Mouse (Mus musculus) heart, embryonic 11.5 days (tissue): ENCODE measurements around the gene Cep152. TPM values are rescaled to one million over a fixed set of nuclear protein-coding genes. Genes with fewer than 3 reads are reported as not detected.

ENCODE experiments used
- ATAC-seq: fragments of 200-750 bp; cut with Nextera tagmentation; replicated peaks from 2 replicates; pipeline ENCODE4 v1.8.0; 2017; ENCODE audit warnings: moderate library complexity; ENCODE audit not compliant: insufficient number of reproducible peaks, low FRiP score, low TSS enrichment
- H3K27ac ChIP-seq: fragments of 300-500 bp; sonication (generic); 2 replicates; pipeline ENCODE4 v1.5.1; 2014; ENCODE audit warnings: mild to moderate bottlenecking, low read depth, low read length
- H3K27me3 ChIP-seq: fragments of 300-500 bp; sonication (generic); 2 replicates; pipeline ENCODE4 v1.6.1; 2014; ENCODE audit warnings: mild to moderate bottlenecking, low read length, mixed read lengths; ENCODE audit not compliant: control insufficient read depth, insufficient read depth
- H3K36me3 ChIP-seq: fragments of 300-500 bp; sonication (generic); 2 replicates; pipeline ENCODE4 v1.6.1; 2014; ENCODE audit warnings: mild to moderate bottlenecking, low read length, moderate library complexity, mixed read lengths; ENCODE audit not compliant: control insufficient read depth, insufficient read depth
- H3K4me1 ChIP-seq: fragments of 300-500 bp; sonication (generic); 2 replicates; pipeline ENCODE4 v1.6.1; 2014; ENCODE audit warnings: low read length; ENCODE audit not compliant: control insufficient read depth, insufficient read depth
- H3K4me2 ChIP-seq: fragments of 300-500 bp; sonication (generic); 2 replicates; pipeline ENCODE4 v1.6.1; 2014; ENCODE audit warnings: mild to moderate bottlenecking, moderate library complexity
- H3K4me3 ChIP-seq: fragments of 300-500 bp; sonication (generic); 2 replicates; pipeline ENCODE4 v1.5.1; 2014; ENCODE audit warnings: low read depth, low read length
- H3K9ac ChIP-seq: fragments of 300-500 bp; sonication (generic); 2 replicates; pipeline ENCODE4 v1.6.1; 2014; ENCODE audit warnings: mild to moderate bottlenecking, low read depth, low read length, moderate library complexity
- H3K9me3 ChIP-seq: fragments of 300-500 bp; sonication (generic); replicated peaks from 2 replicates; pipeline ENCODE4 v1.6.1; 2016; ENCODE audit warnings: low read length; ENCODE audit not compliant: control insufficient read depth
- WGBS: fragments of 180-500 bp; shearing (Covaris S2); extraction: QIAGEN DNeasy Blood & Tissue Kit; methylation state at CpG from one replicate; pipeline ENCODE4 v1.1.7; 2014; ENCODE audit not compliant: insufficient replicate concordance; 5-methylcytosine and 5-hydroxymethylcytosine counted together
- polyA plus RNA-seq: library from polyadenylated mRNA; unstranded; fragments of >200 nt; fragmentation: Nextera tagmentation; extraction: Ambion mirVana; gene quantifications from 2 replicates; pipeline ENCODE4 v1.2.1, GENCODE M21; 2014

The Cep152 gene
- polyA plus RNA-seq, 1 experiment from 2014 or later: 5.2 TPM

GRCm38 (mm10) chr2:125665213-125665612, 40.3 kb upstream of the Cep152 start:
- no peak for ATAC-seq
- 0 out of 2 replicates have a peak, but pooled peaks cover 5% of the 10 kb centered on the region for H3K4me1 ChIP-seq
- H3K36me3 ChIP-seq: no peaks in the 10 kb centered on the region
- no peaks in the 10 kb centered on the region for H3K9me3 ChIP-seq
- no peaks in the 10 kb centered on the region for H3K27me3 ChIP-seq
- H3K9ac ChIP-seq: no peak overlapping the region
- H3K27ac ChIP-seq: no peak overlapping the region
- no peak overlapping the region for H3K4me2 ChIP-seq
- WGBS: 88% methylated on average over 5 of the region's 5 CpGs
- H3K4me3 ChIP-seq: no peak overlapping the region

DNA sequence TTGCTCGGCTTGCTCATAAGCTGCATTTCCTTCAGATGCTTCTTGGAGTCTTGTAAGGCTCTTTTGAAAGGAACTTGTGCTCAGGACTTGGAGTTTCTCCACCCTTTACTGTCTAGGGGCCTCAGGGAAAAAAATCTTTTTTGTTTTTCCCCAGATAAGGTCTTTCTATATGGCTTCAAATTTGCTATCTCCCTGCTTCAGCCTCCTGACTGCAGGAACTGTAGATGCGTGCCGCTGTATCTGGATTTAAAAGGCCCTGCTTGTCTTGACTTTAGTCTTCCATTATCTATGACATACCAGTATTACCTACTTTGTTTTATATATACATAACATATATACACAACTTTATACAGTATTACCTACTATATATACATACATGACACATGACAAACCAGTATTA, 37.6 kb upstream of the Cep152 start:
- Histone ChIP-seq H3K27me3 (no peaks in the 10 kb centered on the region), H3K27ac (no peak overlapping the region), H3K36me3 (no peaks in the 10 kb centered on the region), H3K4me1 (0 out of 2 replicates have a peak, but pooled peaks cover 5% of the 10 kb centered on the region), H3K4me3 (no peak overlapping the region), H3K9ac (no peak overlapping the region), H3K9me3 (no peaks in the 10 kb centered on the region), H3K4me2 (no peak overlapping the region)
- whole genome bisulfite sequencing: 74% methylated on average over 3 of the region's 3 CpGs
- no peak for ATAC-seq

DNA sequence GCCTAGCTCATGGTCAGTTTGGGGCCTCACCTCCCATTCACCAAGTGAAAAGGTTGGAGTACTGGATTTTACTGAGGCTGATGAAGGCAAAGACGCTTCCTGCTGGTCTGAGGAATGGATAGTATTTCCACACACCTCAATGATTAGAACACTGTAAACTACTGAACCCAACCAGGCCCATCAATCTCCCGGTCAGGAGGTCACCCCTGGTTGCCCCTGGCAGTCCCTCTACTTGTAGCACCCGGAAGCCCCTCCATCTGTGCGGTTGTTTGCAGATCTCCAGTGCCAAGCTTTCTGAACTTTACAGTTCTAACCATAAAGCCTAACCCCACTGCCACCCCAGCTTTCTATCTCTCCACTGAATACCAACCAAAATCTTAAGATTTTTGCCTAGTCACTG, 36.2 kb upstream of the Cep152 start:
- no peak for ATAC-seq
- Histone ChIP-seq H3K27me3 (no peaks in the 10 kb centered on the region), H3K36me3 (no peaks in the 10 kb centered on the region), H3K9me3 (no peaks in the 10 kb centered on the region), H3K27ac (no peak overlapping the region), H3K4me2 (peak overlapping the region; percentile 60), H3K4me1 (0 out of 2 replicates have a peak, but pooled peaks cover 5% of the 10 kb centered on the region), H3K4me3 (peak overlapping the region; percentile 30; the same call in 1 of the 2 replicates), H3K9ac (peak overlapping the region; percentile 50)
- 57% methylated on average over 4 of the region's 4 CpGs for WGBS

DNA sequence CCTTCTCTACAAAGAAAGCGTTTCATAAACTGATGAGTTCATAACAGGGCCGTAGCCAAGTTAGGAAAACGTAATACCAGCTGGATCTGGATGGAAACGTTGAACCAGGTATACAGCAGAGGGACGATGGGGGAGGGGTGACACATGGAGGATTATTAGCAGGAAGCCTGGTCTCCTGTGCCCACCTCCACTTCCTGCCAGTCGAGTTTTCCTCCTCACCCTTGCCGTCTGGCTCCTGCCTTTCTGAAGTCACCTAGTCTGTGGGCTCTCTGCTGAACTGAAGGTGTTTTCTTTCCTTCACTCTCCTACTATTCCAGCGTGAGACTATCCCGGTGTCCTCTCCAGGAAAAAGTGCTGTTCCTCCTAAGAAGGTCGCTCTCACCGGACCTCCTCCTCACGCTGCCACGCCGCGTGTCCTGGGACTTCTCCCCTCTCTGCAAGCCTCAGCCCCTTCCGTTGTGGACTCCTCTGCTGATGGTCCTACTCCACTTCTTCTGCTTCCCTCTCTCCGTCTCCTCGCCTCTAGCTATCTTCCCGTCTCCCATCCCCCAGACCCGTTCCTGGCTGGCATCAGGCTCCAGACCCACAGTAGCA, 35.7 kb upstream of the Cep152 start:
- H3K4me1 ChIP-seq: 0 out of 2 replicates have a peak, but pooled peaks cover 5% of the 10 kb centered on the region
- no peaks in the 10 kb centered on the region for H3K9me3 ChIP-seq
- WGBS: 28% methylated on average over 20 of the region's 20 CpGs
- no peaks in the 10 kb centered on the region for H3K27me3 ChIP-seq
- no peaks in the 10 kb centered on the region for H3K36me3 ChIP-seq
- peak overlapping the region; percentile 60 for H3K4me2 ChIP-seq
- peak overlapping the region; percentile 30 for H3K4me3 ChIP-seq
- H3K9ac ChIP-seq: peak overlapping the region; percentile 50
- H3K27ac ChIP-seq: no peak overlapping the region
- ATAC-seq: no peak

- peak overlapping the region; percentile 50 for H3K9ac ChIP-seq
- WGBS: 15% methylated on average over 10 of the region's 10 CpGs
- 0 out of 2 replicates have a peak, but pooled peaks cover 5% of the 10 kb centered on the region for H3K4me1 ChIP-seq
- H3K27ac ChIP-seq: no peak overlapping the region
- 0 out of 2 replicates have a peak, but pooled peaks have one; percentile 39 for ATAC-seq
- H3K4me3 ChIP-seq: peak overlapping the region; percentile 30
- H3K4me2 ChIP-seq: peak overlapping the region; percentile 60
- no peaks in the 10 kb centered on the region for H3K36me3 ChIP-seq
- H3K9me3 ChIP-seq: no peaks in the 10 kb centered on the region
- no peaks in the 10 kb centered on the region for H3K27me3 ChIP-seq
Observed at GRCm38 (mm10) chr2:125659823-125660536, 35.1 kb upstream of the Cep152 start.

- Histone ChIP-seq H3K27me3 (no peaks in the 10 kb centered on the region), H3K27ac (no peak overlapping the region), H3K4me3 (no peak overlapping the region), H3K9ac (no peak overlapping the region), H3K4me2 (no peak overlapping the region), H3K36me3 (no peaks in the 10 kb centered on the region), H3K4me1 (no peaks in the 10 kb centered on the region), H3K9me3 (no peaks in the 10 kb centered on the region)
- 83% methylated on average over 9 of the region's 9 CpGs for WGBS
- ATAC-seq: no peak
Observed at GRCm38 (mm10) chr2:125655391-125655790, 30.5 kb upstream of the Cep152 start.

DNA sequence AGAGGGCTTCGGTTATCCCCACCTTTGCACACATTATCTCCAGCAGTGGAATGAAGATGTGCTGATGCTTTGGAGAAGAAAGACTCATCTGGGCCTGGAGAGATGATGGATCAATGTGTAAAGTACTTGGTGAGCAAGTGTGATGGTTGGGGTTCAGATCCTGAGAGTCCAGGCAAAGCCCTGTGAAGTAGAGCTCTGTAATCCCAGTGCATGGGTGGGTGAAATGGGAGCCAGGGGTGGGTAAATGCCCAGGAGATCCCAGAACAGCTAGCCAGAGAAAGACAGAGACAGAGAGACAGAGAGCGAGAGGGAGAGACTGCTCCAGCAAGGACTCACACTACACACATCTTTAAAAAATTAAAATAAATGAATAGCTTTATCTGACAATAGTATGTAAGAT, 28.4 kb upstream of the Cep152 start:
- Histone ChIP-seq H3K27ac (no peak overlapping the region), H3K27me3 (no peaks in the 10 kb centered on the region), H3K4me1 (no peaks in the 10 kb centered on the region), H3K4me2 (no peak overlapping the region), H3K36me3 (no peaks in the 10 kb centered on the region), H3K9ac (no peak overlapping the region), H3K4me3 (no peak overlapping the region), H3K9me3 (no peaks in the 10 kb centered on the region)
- 88% methylated on average over 2 of the region's 2 CpGs for WGBS
- ATAC-seq: no peak

DNA sequence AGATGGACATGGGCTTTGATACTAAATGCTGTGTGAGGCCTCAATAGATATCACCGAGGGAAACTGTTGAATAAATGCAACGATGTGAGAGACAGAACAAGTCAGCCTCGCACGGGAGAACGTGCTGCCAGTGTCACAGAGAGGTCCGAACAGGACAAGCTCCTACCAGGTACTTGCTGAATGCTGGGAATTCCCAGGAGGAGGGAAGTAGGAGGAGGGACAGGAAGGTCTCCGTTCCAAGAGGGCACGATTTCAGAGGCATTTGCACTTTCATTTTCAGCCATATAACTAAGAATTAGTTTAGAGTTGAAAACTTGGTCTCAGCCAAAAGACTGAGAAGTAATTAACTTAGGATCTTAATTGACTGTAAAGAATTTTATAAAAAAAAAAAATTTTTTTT, 26.6 kb upstream of the Cep152 start:
- Histone ChIP-seq H3K36me3 (no peaks in the 10 kb centered on the region), H3K9ac (no peak overlapping the region), H3K4me2 (no peak overlapping the region), H3K27ac (no peak overlapping the region), H3K27me3 (no peaks in the 10 kb centered on the region), H3K9me3 (no peaks in the 10 kb centered on the region), H3K4me1 (0 out of 2 replicates have a peak, but pooled peaks cover 5% of the 10 kb centered on the region), H3K4me3 (no peak overlapping the region)
- ATAC-seq: no peak
- WGBS: 75% methylated on average over 8 of the region's 8 CpGs
